Mouse (Mus musculus) embryonic facial prominence, embryonic 12.5 days (tissue): ENCODE measurements around the gene Wscd2. TPM values are rescaled to one million over a fixed set of nuclear protein-coding genes. Genes with fewer than 3 reads are reported as not detected.

Source experiments
- ATAC-seq: fragments of 200-750 bp; cut with Nextera tagmentation; 2 replicates; pipeline ENCODE4 v1.8.0; 2017; ENCODE audit not compliant: insufficient number of reproducible peaks, insufficient read depth, low FRiP score, low TSS enrichment
- H3K27ac ChIP-seq: fragments of 300-500 bp; sonication (generic); 2 replicates; pipeline ENCODE4 v1.5.1; 2016; ENCODE audit warnings: mild to moderate bottlenecking
- H3K27me3 ChIP-seq: fragments of 300-500 bp; sonication (generic); 2 replicates; pipeline ENCODE4 v1.6.1; 2016; ENCODE audit warnings: mild to moderate bottlenecking, moderate library complexity
- H3K36me3 ChIP-seq: fragments of 300-500 bp; sonication (generic); 2 replicates; pipeline ENCODE4 v1.6.1; 2016; ENCODE audit warnings: mild to moderate bottlenecking
- H3K4me1 ChIP-seq: fragments of 300-500 bp; sonication (generic); 2 replicates; pipeline ENCODE4 v1.6.1; 2016
- H3K4me2 ChIP-seq: fragments of 300-500 bp; sonication (generic); replicated peaks from 2 replicates; pipeline ENCODE4 v1.6.1; 2016; ENCODE audit warnings: mild to moderate bottlenecking, moderate library complexity
- H3K4me3 ChIP-seq: fragments of 300-500 bp; sonication (generic); 2 replicates; pipeline ENCODE4 v1.5.1; 2016; ENCODE audit warnings: mild to moderate bottlenecking
- H3K9ac ChIP-seq: fragments of 300-500 bp; sonication (generic); 2 replicates; pipeline ENCODE4 v1.6.1; 2016; ENCODE audit warnings: mild to moderate bottlenecking, moderate library complexity
- H3K9me3 ChIP-seq: fragments of 300-500 bp; sonication (generic); 2 replicates; pipeline ENCODE4 v1.6.1; 2016; ENCODE audit warnings: mild to moderate bottlenecking, moderate library complexity
- WGBS: fragments of 180-500 bp; shearing (Covaris S2); methylation state at CpG from one replicate; pipeline ENCODE4 v1.1.7; 2016; 5-methylcytosine and 5-hydroxymethylcytosine counted together
- polyA plus RNA-seq: library from polyadenylated mRNA; unstranded; fragments of >200 nt; fragmentation: Nextera tagmentation; extraction: Ambion mirVana; gene quantifications from 2 replicates; pipeline ENCODE4 v1.2.1, GENCODE M21; 2016

Wscd2 gene
- polyA plus RNA-seq, 1 experiment from 2014 or later = 7.1 TPM

- no peak for ATAC-seq
- Histone ChIP-seq H3K27ac (0 out of 2 replicates have a peak overlapping the region, but pooled peaks have one; percentile 4), H3K4me1 (peaks cover 37% of the 10 kb centered on the region), H3K9me3 (no peaks in the 10 kb centered on the region), H3K36me3 (no peaks in the 10 kb centered on the region), H3K27me3 (peaks cover 25% of the 10 kb centered on the region), H3K9ac (no peak overlapping the region), H3K4me2 (no peak overlapping the region), H3K4me3 (no peak overlapping the region)
- WGBS = 62% methylated on average over 6 of the region's 6 CpGs
Observed at GRCm38 (mm10) chr5:113464731-113465130, 25.4 kb upstream of the Wscd2 start.

- Histone ChIP-seq H3K36me3 (no peaks in the 10 kb centered on the region), H3K9ac (no peak overlapping the region), H3K4me3 (no peak overlapping the region), H3K27ac (no peak overlapping the region), H3K27me3 (peaks cover 18% of the 10 kb centered on the region), H3K4me2 (no peak overlapping the region), H3K4me1 (peaks cover 37% of the 10 kb centered on the region), H3K9me3 (no peaks in the 10 kb centered on the region)
- WGBS = 45% methylated on average over 6 of the region's 6 CpGs
- no peak for ATAC-seq
Observed at GRCm38 (mm10) chr5:113466536-113466935, 23.6 kb upstream of the Wscd2 start.

- no peaks in the 10 kb centered on the region for H3K36me3 ChIP-seq
- H3K27me3 ChIP-seq = peaks cover 12% of the 10 kb centered on the region
- no peak overlapping the region for H3K4me3 ChIP-seq
- 27% methylated on average over 4 of the region's 4 CpGs for WGBS
- H3K9ac ChIP-seq = no peak overlapping the region
- H3K27ac ChIP-seq = peak overlapping the region; percentile 76
- no peak for ATAC-seq
- H3K4me2 ChIP-seq = no peak overlapping the region
- H3K4me1 ChIP-seq = peaks cover 32% of the 10 kb centered on the region
- no peaks in the 10 kb centered on the region for H3K9me3 ChIP-seq
Observed at GRCm38 (mm10) chr5:113467072-113467471, 23.1 kb upstream of the Wscd2 start.

- peaks cover 5% of the 10 kb centered on the region for H3K27me3 ChIP-seq
- H3K4me3 ChIP-seq = no peak overlapping the region
- no peaks in the 10 kb centered on the region for H3K9me3 ChIP-seq
- ATAC-seq = no peak
- H3K9ac ChIP-seq = no peak overlapping the region
- under 1% methylated on average over 8 of the region's 8 CpGs for WGBS
- peak overlapping the region; percentile 76 for H3K27ac ChIP-seq
- H3K36me3 ChIP-seq = no peaks in the 10 kb centered on the region
- H3K4me1 ChIP-seq = peaks cover 28% of the 10 kb centered on the region
- H3K4me2 ChIP-seq = peak overlapping the region; percentile 30
Observed at GRCm38 (mm10) chr5:113467765-113468164, 22.4 kb upstream of the Wscd2 start.

GRCm38 (mm10) chr5:113468625-113469024 is 21.5 kb upstream of the Wscd2 start:
- 0 out of 2 replicates have a peak, but pooled peaks have one; percentile 38 for ATAC-seq
- Histone ChIP-seq H3K4me3 (no peak overlapping the region), H3K4me2 (peak overlapping the region; percentile 30), H3K27me3 (peaks cover under 1% of the 10 kb centered on the region; the same call in 1 of the 2 replicates), H3K4me1 (peaks cover 28% of the 10 kb centered on the region), H3K9ac (no peak overlapping the region), H3K9me3 (no peaks in the 10 kb centered on the region), H3K36me3 (no peaks in the 10 kb centered on the region), H3K27ac (peak overlapping the region; percentile 76)
- WGBS = 61% methylated on average over 5 of the region's 5 CpGs

GRCm38 (mm10) chr5:113469231-113469630 is 20.9 kb upstream of the Wscd2 start:
- peak; percentile 52; the same call in 1 of the 2 replicates for ATAC-seq
- Histone ChIP-seq H3K4me2 (0 out of 2 replicates have a peak overlapping the region, but pooled peaks have one; percentile 6), H3K4me3 (no peak overlapping the region), H3K4me1 (peaks cover 28% of the 10 kb centered on the region), H3K27ac (peak overlapping the region; percentile 76), H3K9ac (no peak overlapping the region), H3K36me3 (no peaks in the 10 kb centered on the region), H3K27me3 (peaks cover 3% of the 10 kb centered on the region; the same call in 1 of the 2 replicates), H3K9me3 (no peaks in the 10 kb centered on the region)
- WGBS = 81% methylated on average over 5 of the region's 5 CpGs

- H3K27me3 ChIP-seq = peaks cover 3% of the 10 kb centered on the region; the same call in 1 of the 2 replicates
- H3K9me3 ChIP-seq = no peaks in the 10 kb centered on the region
- H3K4me2 ChIP-seq = no peak overlapping the region
- H3K4me3 ChIP-seq = no peak overlapping the region
- no peak overlapping the region for H3K9ac ChIP-seq
- H3K4me1 ChIP-seq = peaks cover 28% of the 10 kb centered on the region
- H3K36me3 ChIP-seq = no peaks in the 10 kb centered on the region
- peak overlapping the region; percentile 76; the same call in 1 of the 2 replicates for H3K27ac ChIP-seq
- ATAC-seq = no peak
- WGBS = 84% methylated on average over 5 of the region's 5 CpGs
Observed at GRCm38 (mm10) chr5:113469826-113470225, 20.3 kb upstream of the Wscd2 start.

- ATAC-seq = no peak
- WGBS = 47% methylated on average over 4 of the region's 4 CpGs
- no peaks in the 10 kb centered on the region for H3K36me3 ChIP-seq
- H3K9ac ChIP-seq = no peak overlapping the region
- H3K4me1 ChIP-seq = peaks cover 30% of the 10 kb centered on the region
- no peak overlapping the region for H3K4me3 ChIP-seq
- no peak overlapping the region for H3K4me2 ChIP-seq
- peaks cover 3% of the 10 kb centered on the region; the same call in 1 of the 2 replicates for H3K27me3 ChIP-seq
- no peaks in the 10 kb centered on the region for H3K9me3 ChIP-seq
- no peak overlapping the region for H3K27ac ChIP-seq
Observed at GRCm38 (mm10) chr5:113471417-113471816, 18.7 kb upstream of the Wscd2 start.

- peaks cover 3% of the 10 kb centered on the region; the same call in 1 of the 2 replicates for H3K27me3 ChIP-seq
- ATAC-seq = no peak
Observed at GRCm38 (mm10) chr5:113472339-113472738, 17.8 kb upstream of the Wscd2 start.

GRCm38 (mm10) chr5:113476816-113477215 is 13.3 kb upstream of the Wscd2 start:
- H3K4me3 ChIP-seq = no peak overlapping the region
- H3K4me1 ChIP-seq = peaks cover 9% of the 10 kb centered on the region
- H3K4me2 ChIP-seq = no peak overlapping the region
- no peak overlapping the region for H3K9ac ChIP-seq
- no peaks in the 10 kb centered on the region for H3K9me3 ChIP-seq
- no peaks in the 10 kb centered on the region for H3K36me3 ChIP-seq
- ATAC-seq = no peak
- H3K27me3 ChIP-seq = peaks cover 3% of the 10 kb centered on the region; the same call in 1 of the 2 replicates
- WGBS = 17% methylated on average over 6 of the region's 6 CpGs
- H3K27ac ChIP-seq = no peak overlapping the region

More at GRCm38 (mm10) chr5:113472339-113472738, 17.8 kb upstream of the Wscd2 start:
- no peaks in the 10 kb centered on the region for H3K9me3 ChIP-seq
- H3K4me1 ChIP-seq = peaks cover 34% of the 10 kb centered on the region
- H3K36me3 ChIP-seq = no peaks in the 10 kb centered on the region
- H3K9ac ChIP-seq = no peak overlapping the region
- no peak overlapping the region for H3K27ac ChIP-seq
- WGBS = 63% methylated on average over 7 of the region's 7 CpGs
- no peak overlapping the region for H3K4me2 ChIP-seq
- no peak overlapping the region for H3K4me3 ChIP-seq

GRCm38 (mm10) chr5:113479075-113479474 is 11.1 kb upstream of the Wscd2 start:
- no peak for ATAC-seq
- peaks cover 9% of the 10 kb centered on the region for H3K4me1 ChIP-seq
- no peaks in the 10 kb centered on the region for H3K36me3 ChIP-seq
- no peak overlapping the region for H3K9ac ChIP-seq
- no peak overlapping the region for H3K27ac ChIP-seq
- H3K27me3 ChIP-seq = no peaks in the 10 kb centered on the region
- 73% methylated on average over 5 of the region's 5 CpGs for WGBS
- no peak overlapping the region for H3K4me2 ChIP-seq
- H3K9me3 ChIP-seq = no peaks in the 10 kb centered on the region
- no peak overlapping the region for H3K4me3 ChIP-seq

GRCm38 (mm10) chr5:113480451-113480850 is 9.7 kb upstream of the Wscd2 start:
- H3K4me1 ChIP-seq = peaks cover 9% of the 10 kb centered on the region
- no peaks in the 10 kb centered on the region for H3K27me3 ChIP-seq
- no peak overlapping the region for H3K4me3 ChIP-seq
- H3K9ac ChIP-seq = no peak overlapping the region
- H3K9me3 ChIP-seq = no peaks in the 10 kb centered on the region
- H3K36me3 ChIP-seq = no peaks in the 10 kb centered on the region
- WGBS = 52% methylated on average over 5 of the region's 5 CpGs
- H3K4me2 ChIP-seq = no peak overlapping the region
- no peak for ATAC-seq
- no peak overlapping the region for H3K27ac ChIP-seq
